Mouse (Mus musculus) heart, adult 8-10 months (tissue): ENCODE measurements around the gene Fibp. TPM values are rescaled to one million over a fixed set of nuclear protein-coding genes. Genes with fewer than 3 reads are reported as not detected.

Experiments
- total RNA-seq, 4 experiments: library from RNA; stranded (reverse); gene quantifications; 2 replicates each; pipeline ENCODE4 v1.2.4; 2022

Gene Fibp
- total RNA-seq, 4 experiments from 2014 or later, result 41.3 to 52.3 (median 49.2) TPM

Other genes with a start within 250 kb of the Fibp start
- gene Pacs1, start 187.5 kb upstream of the Fibp start, total RNA-seq, result 10 to 100 TPM; 18.6 to 21.9 (median 20.8) TPM
- gene Sf3b2, start 165.2 kb upstream of the Fibp start, total RNA-seq, result 100 to 1,000 TPM; 108 to 125 (median 119) TPM
- 10 to 100 TPM; 22.3 to 32.9 (median 25.1) TPM for gene Gal3st3, start 162.3 kb upstream of the Fibp start, total RNA-seq
- not detected for gene Catsper1, start 124.9 kb upstream of the Fibp start, total RNA-seq
- gene Cst6, start 111.0 kb upstream of the Fibp start, total RNA-seq, result 10 to 100 TPM; 17.0 to 27.2 (median 23.5) TPM
- 10 to 100 TPM; 15.7 to 21.5 (median 19.6) TPM for gene Eif1ad, start 93.9 kb upstream of the Fibp start, total RNA-seq
- 100 to 1,000 TPM; 110 to 123 (median 117) TPM for gene Banf1, start 93.4 kb upstream of the Fibp start, total RNA-seq
- 10 to 100 TPM; 53.9 to 61.4 (median 59.2) TPM for gene Sart1, start 71.9 kb upstream of the Fibp start, total RNA-seq
- under 1 TPM; 0.25 to 0.75 (median 0.39) TPM for gene Tsga10ip, start 58.1 kb upstream of the Fibp start, total RNA-seq
- 100 to 1,000 TPM; 337 to 351 (median 343) TPM for gene Drap1, start 35.6 kb upstream of the Fibp start, total RNA-seq
- gene AI837181, start 35.5 kb upstream of the Fibp start, total RNA-seq, result 10 to 100 TPM; 34.1 to 40.6 (median 36.2) TPM
- gene Fosl1, start 13.1 kb upstream of the Fibp start, total RNA-seq, result under 1 TPM in 2 of 4 experiments, not detected in 2; 0.14 to 0.23 TPM
- gene Ccdc85b, start 2.7 kb upstream of the Fibp start, total RNA-seq, result 10 to 100 TPM in 1 of 4 experiments, 1 to 10 TPM in 3; 8.3 to 10.4 (median 8.9) TPM
- gene Ctsw, start 7.9 kb downstream of the Fibp start, total RNA-seq, result under 1 TPM in 3 of 4 experiments, not detected in 1; 0.29 to 0.38 (median 0.37) TPM
- gene Efemp2, start 13.3 kb downstream of the Fibp start, total RNA-seq, result 10 to 100 TPM in 2 of 4 experiments, 1 to 10 TPM in 2; 6.5 to 11.2 (median 9.5) TPM
- gene Mus81, start 27.8 kb downstream of the Fibp start, total RNA-seq, result 10 to 100 TPM; 15.8 to 27.3 (median 21.9) TPM
- gene Cfl1, start 29.8 kb downstream of the Fibp start, total RNA-seq, result 100 to 1,000 TPM; 142 to 201 (median 170) TPM
- 1 to 10 TPM in 1 of 4 experiments, under 1 TPM in 3; 0.52 to 1.4 (median 0.81) TPM for gene 1700020D05Rik, start 43.2 kb downstream of the Fibp start, total RNA-seq
- gene Snx32, start 49.9 kb downstream of the Fibp start, total RNA-seq, result 1 to 10 TPM; 3.7 to 6.5 (median 6.0) TPM
- gene Ovol1, start 100.0 kb downstream of the Fibp start, total RNA-seq, result not detected
- gene Ap5b1, start 107.4 kb downstream of the Fibp start, total RNA-seq, result 1 to 10 TPM; 2.3 to 3.2 (median 2.7) TPM
- 10 to 100 TPM; 49.9 to 66.3 (median 64.9) TPM for gene Rnaseh2c, start 141.3 kb downstream of the Fibp start, total RNA-seq
- gene Kat5, start 149.6 kb downstream of the Fibp start, total RNA-seq, result 10 to 100 TPM; 23.1 to 38.7 (median 29.3) TPM
- 10 to 100 TPM; 26.7 to 31.2 (median 28.5) TPM for gene Rela, start 176.9 kb downstream of the Fibp start, total RNA-seq
- 10 to 100 TPM; 14.9 to 23.5 (median 17.8) TPM for gene Sipa1, start 203.1 kb downstream of the Fibp start, total RNA-seq
- gene Map3k11, start 228.1 kb downstream of the Fibp start, total RNA-seq, result 10 to 100 TPM; 22.1 to 24.1 (median 23.2) TPM
- gene Pcnx3, start 228.3 kb downstream of the Fibp start, total RNA-seq, result 10 to 100 TPM; 18.0 to 21.9 (median 19.8) TPM
- not detected for gene Kcnk7, start 243.8 kb downstream of the Fibp start, total RNA-seq